In genomic region chr1:133821144-133821543, GRCm38 (mm10) we compare ENCODE assay signal across 17 mouse cellular contexts. TPM values are rescaled to one million over a fixed set of nuclear protein-coding genes. Genes with fewer than 3 reads are reported as not detected.
DNase-seq lines count a peak whose midpoint lies in the region; ATAC-seq and TF ChIP-seq lines count a peak whose summit lies in the region.
"Had no signal": no experiment of that assay in that cellular context is flagged by ENCODE, and none has a peak within 500 bp of the region (broad histone marks: within the 10 kb centered on the region; RNA-seq: fewer than 3 reads in every experiment).

No protein-coding gene starts in this region.

- TF ChIP-seq CTCF in stomach, postnatal 0 days (IDR thresholded peaks at IDR 0.05; ENCODE audit: low read depth), result no peak

- peaks cover 46% of the 10 kb centered on the region for H3K4me1 ChIP-seq in heart, embryonic 12.5 days (replicated peaks)
- H3K4me1 ChIP-seq in stomach, embryonic 16.5 days (ENCODE audit: control insufficient read depth, insufficient read depth, low read length), result peaks cover 17% of the 10 kb centered on the region
- no peaks in the 10 kb centered on the region for H3K4me1 ChIP-seq in stomach, postnatal 0 days (replicated peaks; ENCODE audit: control insufficient read depth, insufficient read depth)

- no peak for TF ChIP-seq EP300 in stomach, postnatal 0 days (optimal IDR thresholded peaks at IDR 0.05)

- no peaks in the 10 kb centered on the region for H3K9me3 ChIP-seq in heart, embryonic 12.5 days (replicated peaks)
- H3K9me3 ChIP-seq in stomach, embryonic 16.5 days (replicated peaks; ENCODE audit: control insufficient read depth, low read length), result no peaks in the 10 kb centered on the region
- H3K9me3 ChIP-seq in stomach, postnatal 0 days (ENCODE audit: control insufficient read depth, low read length), result no peaks in the 10 kb centered on the region
- H3K9me3 ChIP-seq: embryonic facial prominence, embryonic 13.5 days; forebrain, embryonic 15.5 days; limb, embryonic 12.5 days had no signal

- H3K27me3 ChIP-seq in heart, embryonic 12.5 days (replicated peaks), result 0 out of 2 replicates have a peak, but pooled peaks cover 4% of the 10 kb centered on the region
- H3K27me3 ChIP-seq in stomach, embryonic 16.5 days (ENCODE audit: control insufficient read depth, insufficient read depth, low read length), result no peaks in the 10 kb centered on the region; the same call in 1 of the 2 replicates
- no peaks in the 10 kb centered on the region for H3K27me3 ChIP-seq in stomach, postnatal 0 days (ENCODE audit: control insufficient read depth, insufficient read depth, low read length)
- H3K27me3 ChIP-seq: forebrain, embryonic 15.5 days had no signal

- no peak overlapping the region for H3K27ac ChIP-seq in heart, embryonic 12.5 days (ENCODE audit: poor library complexity, severe bottlenecking)
- H3K27ac ChIP-seq in stomach, embryonic 16.5 days (ENCODE audit: low read length), result no peak overlapping the region
- H3K27ac ChIP-seq in stomach, postnatal 0 days (replicated peaks), result no peak overlapping the region
- H3K27ac ChIP-seq: embryonic facial prominence, embryonic 13.5 days; forebrain, embryonic 15.5 days; limb, embryonic 12.5 days had no signal

- H3K9ac ChIP-seq in heart, embryonic 12.5 days, result no peak overlapping the region
- H3K9ac ChIP-seq in stomach, embryonic 16.5 days (ENCODE audit: low read length), result 0 out of 2 replicates have a peak overlapping the region, but pooled peaks have one; percentile 5
- no peak overlapping the region for H3K9ac ChIP-seq in stomach, postnatal 0 days (ENCODE audit: low read length)
- H3K9ac ChIP-seq: embryonic facial prominence, embryonic 13.5 days; forebrain, embryonic 15.5 days; limb, embryonic 12.5 days had no signal

- no peak overlapping the region for H3K4me2 ChIP-seq in heart, embryonic 12.5 days
- no peak overlapping the region for H3K4me2 ChIP-seq in stomach, embryonic 16.5 days (ENCODE audit: low read depth, low read length)
- no peak overlapping the region for H3K4me2 ChIP-seq in stomach, postnatal 0 days (replicated peaks; ENCODE audit: low read depth)
- H3K4me2 ChIP-seq: embryonic facial prominence, embryonic 13.5 days; forebrain, embryonic 15.5 days; limb, embryonic 12.5 days had no signal

- H3K36me3 ChIP-seq in heart, embryonic 12.5 days, result no peaks in the 10 kb centered on the region
- no peaks in the 10 kb centered on the region for H3K36me3 ChIP-seq in stomach, embryonic 16.5 days (ENCODE audit: control insufficient read depth, insufficient read depth, low read length)
- no peaks in the 10 kb centered on the region for H3K36me3 ChIP-seq in stomach, postnatal 0 days (ENCODE audit: control insufficient read depth, insufficient read depth, low read length)
- H3K36me3 ChIP-seq: embryonic facial prominence, embryonic 13.5 days; forebrain, embryonic 15.5 days; limb, embryonic 12.5 days had no signal

- DNase-seq in heart, adult 11 months, result peak; percentile 91
- DNase-seq in stomach, postnatal 0 days (ENCODE audit: low spot score), result no peak
- DNase-seq in thymus, postnatal 4 days, result peak; percentile 38
- DNase-seq in left cerebral cortex, postnatal 10 days (ENCODE audit: extremely low spot score in 1 of 2, low spot score in 2 of 2), result no peak
- DNase-seq in adipocyte (ENCODE audit: low spot score), result no peak
- DNase-seq: cerebellum, adult 2 months; gastrocnemius, postnatal 25 days; heart, postnatal 36 days; kidney, adult 9 months; lung, postnatal 14 days had no signal

- WGBS in heart, embryonic 12.5 days, result 30% methylated on average over 5 of the region's 5 CpGs
- 50% methylated on average over 5 of the region's 5 CpGs for WGBS in stomach, embryonic 16.5 days
- WGBS in stomach, postnatal 0 days, result 55% methylated on average over 5 of the region's 5 CpGs

- no peak for ATAC-seq in heart, embryonic 12.5 days (ENCODE audit: insufficient number of reproducible peaks, low FRiP score)
- ATAC-seq in stomach, embryonic 16.5 days (ENCODE audit: insufficient read depth, low FRiP score), result no peak
- ATAC-seq in stomach, postnatal 0 days (ENCODE audit: low FRiP score, low TSS enrichment), result no peak
- peak; percentile 63 for ATAC-seq in megakaryocyte, adult 5-6 weeks (ENCODE audit: poor library complexity, severe bottlenecking)

- intact Hi-C loops in left cerebral cortex, postnatal 10 days (cut with DNase I), result no loop called here

- no peak overlapping the region for H3K4me3 ChIP-seq in heart, embryonic 12.5 days
- H3K4me3 ChIP-seq in stomach, embryonic 16.5 days (replicated peaks; ENCODE audit: low read length), result no peak overlapping the region
- no peak overlapping the region for H3K4me3 ChIP-seq in stomach, postnatal 0 days (ENCODE audit: low read depth, low read length)
- H3K4me3 ChIP-seq: embryonic facial prominence, embryonic 13.5 days; forebrain, embryonic 15.5 days; layer of hippocampus, adult 2 months; limb, embryonic 12.5 days had no signal

RNA-seq across cellular contexts. Expression of gene Atp2b4, which starts 20.3 kb away (rescaled TPM):
- polyA plus RNA-seq in heart, embryonic 12.5 days (2016; fragmentation: Nextera tagmentation; extraction: Ambion mirVana), result 24.5 and 29.6 TPM in 2 replicates
- 22.3 and 23.9 TPM in 2 replicates for polyA plus RNA-seq in stomach, embryonic 16.5 days (2015; fragmentation: Nextera tagmentation; extraction: Ambion mirVana)
- polyA plus RNA-seq in stomach, postnatal 0 days (2015; fragmentation: Nextera tagmentation; extraction: Ambion mirVana), result 9.0 and 13.5 TPM in 2 replicates
- 18.2 and 21.1 TPM in 2 replicates for total RNA-seq in megakaryocyte, adult 5-6 weeks (2015)
- 17.6 and 20.3 TPM in 2 replicates for total RNA-seq in megakaryocyte, adult 5-6 weeks (2017)
- 100 to 1,000 TPM; 257 to 273 TPM for total RNA-seq in left cerebral cortex, postnatal 10 days (2021)

Comparison
In these comparisons a context has a peak if more than half of its experiments do, and no peak if none do; other contexts are left out.
1. DNase-seq: peak in heart, adult 11 months (single experiment) and thymus, postnatal 4 days (single experiment); none in stomach, postnatal 0 days (single experiment), left cerebral cortex, postnatal 10 days (0 of 2) and adipocyte (single experiment).